Mouse (Mus musculus) cortical plate, adult 2 months (tissue): ENCODE data around the gene Mgst2. TPM values are rescaled to one million over a fixed set of nuclear protein-coding genes. Genes with fewer than 3 reads are reported as not detected.

ENCODE experiments used
- H3K27ac ChIP-seq: fragments of 200-500 bp; 2 replicates; pipeline ENCODE4 v1.5.1; 2012; ENCODE audit warnings: low read length, control low read depth, inconsistent platforms; ENCODE audit not compliant: insufficient read depth
- H3K4me1 ChIP-seq: fragments of 200-500 bp; 2 replicates; pipeline ENCODE4 v1.6.1; 2011; ENCODE audit warnings: low read length; ENCODE audit not compliant: control insufficient read depth, insufficient read depth
- H3K4me3 ChIP-seq: fragments of 200-500 bp; 2 replicates; pipeline ENCODE4 v1.5.1; 2011; ENCODE audit warnings: mild to moderate bottlenecking, low read length, control low read depth; ENCODE audit not compliant: insufficient read depth
- CTCF ChIP-seq: fragments of 200-500 bp; IDR thresholded peaks from 2 replicates; pipeline ENCODE4 v1.5.1; 2011; ENCODE audit warnings: mild to moderate bottlenecking, control low read depth, low read length; ENCODE audit not compliant: insufficient read depth; ENCODE audit errors: extremely low read depth
- POLR2A ChIP-seq: fragments of 200-500 bp; IDR thresholded peaks from 2 replicates; pipeline ENCODE4 v1.6.1; 2011; ENCODE audit warnings: mild to moderate bottlenecking, low read length, control low read depth; ENCODE audit not compliant: insufficient read depth; ENCODE audit errors: extremely low read depth
- polyA plus RNA-seq: library from polyadenylated mRNA; depleted of rRNA; stranded (reverse); fragments of >200 nt; gene quantifications from 2 replicates; pipeline ENCODE4 v1.2.3, GENCODE M21; 2012; rRNA removed

The Mgst2 gene
- 0.13 and 0.40 TPM in 2 replicates for polyA plus RNA-seq

DNA sequence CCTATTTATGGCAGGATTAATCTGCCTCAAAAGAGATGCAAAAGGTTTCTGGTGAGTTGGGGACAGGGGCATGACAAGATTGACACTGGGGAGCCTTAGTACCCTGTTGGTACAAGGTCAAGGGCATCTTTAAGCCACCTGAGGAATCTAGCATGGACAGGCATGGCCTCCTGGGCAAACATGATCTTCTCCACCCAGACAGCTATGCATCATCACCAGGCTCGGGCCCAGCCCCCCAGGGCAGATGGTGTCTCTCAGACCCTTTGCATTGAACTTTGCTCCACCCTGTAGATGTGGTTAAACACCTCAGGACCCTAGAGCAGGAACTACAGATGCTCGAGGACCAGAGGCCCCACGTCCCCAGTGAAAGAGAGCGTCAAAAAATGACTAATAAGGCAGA is at the start of gene Mgst2:
Mgst2 (plus strand) TSS at position 301 of the 400 bp plus-strand sequence.
- no peak within 1 kb of the TSS for H3K27ac ChIP-seq

GRCm38 (mm10) chr3:51611972-51612371 is 48.2 kb upstream of the Mgst2 start:
- no peak overlapping the region for H3K27ac ChIP-seq
- no peak overlapping the region for H3K4me3 ChIP-seq
- TF ChIP-seq CTCF (peak; percentile 20; the same call in 1 of the 2 replicates), POLR2A (no peak)
- no peaks in the 10 kb centered on the region for H3K4me1 ChIP-seq

More for the DNA sequence above, at the start of gene Mgst2:
- H3K4me1 ChIP-seq = no peaks in the 10 kb centered on the region; the same call in 1 of the 2 replicates
- H3K4me3 ChIP-seq = no peak within 1 kb of the TSS
- TF ChIP-seq POLR2A (no peak), CTCF (no peak)

- no peak overlapping the region for H3K4me3 ChIP-seq
- no peaks in the 10 kb centered on the region for H3K4me1 ChIP-seq
- TF ChIP-seq CTCF (no peak), POLR2A (no peak)
- no peak overlapping the region for H3K27ac ChIP-seq
These were observed 47.5 kb upstream of the Mgst2 start for GRCm38 (mm10) chr3:51612398-51613356.

DNA sequence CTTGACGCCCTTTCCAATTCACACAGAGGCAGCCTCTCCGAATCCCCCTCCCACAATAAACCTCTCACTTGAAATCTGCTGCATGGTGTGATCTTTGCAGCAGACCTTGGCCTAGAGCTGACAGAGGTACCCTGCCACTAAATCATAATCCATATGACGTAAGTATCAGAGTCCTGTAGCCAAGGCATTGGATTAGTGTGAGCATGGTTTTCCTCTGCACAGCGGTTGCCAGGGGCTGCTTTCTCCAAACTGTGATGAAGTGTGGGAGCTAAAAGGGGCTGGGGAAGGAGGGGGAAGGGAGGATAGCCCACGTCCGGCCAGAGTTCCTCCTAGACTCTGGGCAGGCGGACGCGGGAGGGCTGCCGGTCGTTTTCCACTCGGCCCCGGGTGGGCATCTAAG is 45.9 kb upstream of the Mgst2 start:
- Histone ChIP-seq H3K27ac (no peak overlapping the region), H3K4me1 (no peaks in the 10 kb centered on the region), H3K4me3 (no peak overlapping the region)
- TF ChIP-seq CTCF = no peak
- TF ChIP-seq POLR2A = no peak

- no peak overlapping the region for H3K27ac ChIP-seq
- TF ChIP-seq POLR2A = no peak
- no peak for TF ChIP-seq CTCF
- no peaks in the 10 kb centered on the region for H3K4me1 ChIP-seq
These were observed 36.2 kb upstream of the Mgst2 start for GRCm38 (mm10) chr3:51623956-51624355.

GRCm38 (mm10) chr3:51627741-51628140 is 32.4 kb upstream of the Mgst2 start:
- TF ChIP-seq CTCF (no peak), POLR2A (no peak)
- Histone ChIP-seq H3K27ac (no peak overlapping the region), H3K4me1 (no peaks in the 10 kb centered on the region), H3K4me3 (no peak overlapping the region)

More at GRCm38 (mm10) chr3:51623956-51624355, 36.2 kb upstream of the Mgst2 start:
- no peak overlapping the region for H3K4me3 ChIP-seq

DNA sequence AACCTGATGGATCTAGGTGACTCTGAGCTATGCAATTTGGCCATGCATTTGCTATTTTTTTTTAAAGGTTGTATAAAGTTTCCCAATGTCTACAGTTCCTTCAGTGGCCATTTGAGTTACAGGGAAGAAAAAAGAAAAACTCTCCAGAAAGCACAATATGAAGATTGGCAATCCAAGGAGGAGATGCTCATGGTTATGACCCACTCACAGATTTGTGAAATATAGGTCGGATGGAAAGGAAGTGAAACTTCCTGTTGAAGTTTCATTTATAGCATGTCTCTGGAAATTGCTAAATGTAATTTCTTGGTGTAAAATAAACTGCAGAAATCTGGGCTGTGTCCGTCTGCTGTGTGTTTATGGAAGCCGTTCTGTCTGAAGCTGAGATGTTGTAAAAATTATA is 31.2 kb upstream of the Mgst2 start:
- TF ChIP-seq CTCF (no peak), POLR2A (no peak)

DNA sequence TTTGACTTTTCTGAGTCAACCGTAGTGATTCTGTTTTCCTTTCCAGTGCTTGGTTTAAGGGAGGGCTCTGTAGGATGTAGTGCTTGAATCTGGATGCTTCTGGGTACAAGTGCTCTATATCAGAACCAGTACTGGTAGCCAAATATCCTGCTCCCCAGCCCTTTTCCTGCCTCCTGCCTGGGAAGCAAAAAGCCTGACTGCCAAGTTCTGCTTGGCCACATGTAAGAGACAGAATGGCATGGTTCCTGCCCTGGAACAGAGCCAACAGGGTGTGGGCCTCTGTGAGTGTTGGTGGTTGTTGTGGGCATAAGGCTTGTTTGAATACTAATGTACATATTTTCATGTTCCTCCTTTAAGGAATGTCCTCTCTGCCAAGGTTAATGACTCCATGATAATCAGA is 29.4 kb upstream of the Mgst2 start:
- no peak overlapping the region for H3K4me3 ChIP-seq
- no peak for TF ChIP-seq POLR2A
- no peak for TF ChIP-seq CTCF
- no peaks in the 10 kb centered on the region for H3K4me1 ChIP-seq
- H3K27ac ChIP-seq = no peak overlapping the region

More for the DNA sequence above, 31.2 kb upstream of the Mgst2 start:
- Histone ChIP-seq H3K4me1 (no peaks in the 10 kb centered on the region), H3K27ac (no peak overlapping the region), H3K4me3 (no peak overlapping the region)

- TF ChIP-seq CTCF (no peak), POLR2A (no peak)
- Histone ChIP-seq H3K4me3 (no peak overlapping the region), H3K27ac (no peak overlapping the region)
These were observed 28.2 kb upstream of the Mgst2 start for GRCm38 (mm10) chr3:51631971-51632370.

GRCm38 (mm10) chr3:51634451-51634850 is 25.7 kb upstream of the Mgst2 start:
- no peak for TF ChIP-seq CTCF
- no peak for TF ChIP-seq POLR2A
- Histone ChIP-seq H3K4me1 (no peaks in the 10 kb centered on the region), H3K27ac (no peak overlapping the region), H3K4me3 (no peak overlapping the region)

More at GRCm38 (mm10) chr3:51631971-51632370, 28.2 kb upstream of the Mgst2 start:
- no peaks in the 10 kb centered on the region for H3K4me1 ChIP-seq
